Mouse (Mus musculus) Patski (cell line): ENCODE results near the gene Sncb. TPM values are rescaled to one million over a fixed set of nuclear protein-coding genes. Genes with fewer than 3 reads are reported as not detected.

Source experiments
- ATAC-seq: fragments of 100-300 bp; one replicate; pipeline ENCODE4 v1.8.0; 2021
- CTCF ChIA-PET: fragments of 350-600 bp; sonication (Branson Sonifier 250); formaldehyde crosslinking; loops from one replicate; lab custom pipeline; 2022; ENCODE audit warnings: inconsistent platforms; lab: Charles Lee
- POLR2A ChIA-PET: fragments of 350-600 bp; sonication (Branson Sonifier 250); formaldehyde crosslinking; loops from one replicate; lab custom pipeline; 2022; ENCODE audit warnings: antibody characterized with exemption, inconsistent platforms; lab: Charles Lee
- DNase-seq: peaks from one replicate; pipeline ENCODE4 v3.0.0-alpha.2; 2011; ENCODE audit warnings: low read depth, low spot score
- H3K27me3 ChIP-seq: fragments of 371-371 bp; one replicate; pipeline ENCODE4 v1.5.1; 2021
- CTCF ChIP-seq: fragments of 100-300 bp; IDR thresholded peaks from one replicate; pipeline ENCODE4 v1.5.1; 2021
- in situ Hi-C: fragments of 300-500 bp; cut with MboI; formaldehyde crosslinking; loops from 3 replicates; pipeline ENCODE4 v1.11.1; 2018; ENCODE audit warnings: low pct_unique_long_range_greater_than_20kb, mixed read lengths
- polyA plus RNA-seq: library from polyadenylated mRNA; unstranded; gene quantifications from one replicate; pipeline ENCODE4 v1.2.3, GENCODE M21; 2021

Sncb gene
- polyA plus RNA-seq: not detected

DNA sequence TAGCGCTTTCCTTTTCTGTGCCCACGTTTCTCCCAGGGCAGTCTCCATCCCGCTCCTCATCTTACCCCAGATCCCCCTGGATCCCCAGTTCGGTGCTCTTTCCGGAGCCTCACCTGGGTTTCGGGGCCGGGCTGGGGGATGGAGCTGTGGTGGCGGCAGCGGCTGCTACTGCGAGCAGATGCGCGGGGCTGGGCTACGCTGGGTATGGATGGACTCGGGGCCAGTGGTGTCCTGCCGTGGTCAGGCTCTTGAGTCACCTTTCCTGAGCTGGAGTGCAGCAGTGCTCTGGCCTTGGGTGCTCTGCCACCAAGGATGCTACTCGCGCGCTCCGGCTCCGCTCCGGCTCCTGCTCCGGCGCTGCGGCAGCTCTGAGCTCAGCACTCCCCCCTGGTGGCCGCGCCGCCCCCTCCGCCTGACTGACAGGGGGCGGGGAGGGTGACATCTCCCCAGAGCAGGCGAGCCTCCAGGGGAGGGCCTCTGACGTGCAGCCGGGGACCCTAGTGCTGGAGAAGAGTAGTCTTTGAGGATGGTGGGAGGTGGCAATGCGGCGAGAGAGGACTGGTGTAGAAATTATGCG lies at the start of gene Sncb:
Gene Sncb, minus strand, starts transcription at position 404 of the 577 bp plus-strand sequence.
- no peak for TF ChIP-seq CTCF
- ChIA-PET POLR2A (no interaction called here), CTCF (no interaction called here)
- in situ Hi-C loops: no loop called here
- H3K27me3 ChIP-seq: peaks cover 44% of the 10 kb centered on the region
- ATAC-seq: no peak
- no peak for DNase-seq

DNA sequence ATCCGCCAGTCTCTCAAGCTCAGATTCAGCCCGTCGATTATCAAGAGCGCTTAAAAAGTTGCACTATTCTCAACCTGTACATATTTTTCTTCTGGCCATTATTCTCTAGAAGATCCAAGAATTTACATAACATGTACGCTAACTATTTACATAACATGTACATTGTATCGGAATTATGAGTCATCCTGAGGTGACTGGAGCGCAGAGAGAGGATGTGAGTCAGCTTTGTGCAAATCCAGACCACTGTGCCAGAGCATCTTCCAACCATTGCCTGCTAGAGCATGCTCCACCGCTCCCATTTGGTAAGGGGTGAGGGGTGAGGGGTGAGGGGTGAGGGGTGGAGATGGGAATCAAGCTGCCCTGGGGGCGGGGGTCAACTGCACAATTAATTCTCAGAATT lies 47.0 kb upstream of the Sncb start:
- no peak for TF ChIP-seq CTCF
- no peak for ATAC-seq
- DNase-seq: no peak
- POLR2A ChIA-PET: no interaction called here
- CTCF ChIA-PET: interaction anchor here (1.1 kb wide), 1 partner anchor 14 kb away, joined by 3 read pairs; no protein-coding TSS in a partner anchor
- H3K27me3 ChIP-seq: no peaks in the 10 kb centered on the region
- in situ Hi-C loops: no loop called here

DNA sequence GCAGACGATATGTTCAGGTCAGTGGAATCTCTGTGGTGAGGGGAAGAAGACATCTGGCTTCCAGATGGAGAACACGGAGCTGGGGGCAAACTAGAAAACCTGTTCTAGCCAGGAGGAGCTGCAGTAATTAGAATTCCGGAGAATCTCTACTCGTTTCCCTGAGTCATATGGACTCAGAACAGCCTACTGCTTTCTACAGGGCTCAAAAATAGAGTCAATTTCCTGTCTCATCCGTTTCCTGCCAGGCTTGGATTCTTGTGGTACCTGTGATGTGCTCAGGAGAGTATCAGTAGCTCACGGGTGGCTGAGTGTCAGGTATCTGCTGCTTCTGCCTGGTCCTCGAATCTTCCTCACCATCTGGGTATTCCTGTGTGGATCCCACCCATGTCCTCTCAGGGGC lies 45.1 kb upstream of the Sncb start:
- CTCF ChIA-PET: interaction anchor here (1.2 kb wide), 1 partner anchor 12 kb away, joined by 4 read pairs; no protein-coding TSS in a partner anchor
- in situ Hi-C loops: no loop called here

DNA sequence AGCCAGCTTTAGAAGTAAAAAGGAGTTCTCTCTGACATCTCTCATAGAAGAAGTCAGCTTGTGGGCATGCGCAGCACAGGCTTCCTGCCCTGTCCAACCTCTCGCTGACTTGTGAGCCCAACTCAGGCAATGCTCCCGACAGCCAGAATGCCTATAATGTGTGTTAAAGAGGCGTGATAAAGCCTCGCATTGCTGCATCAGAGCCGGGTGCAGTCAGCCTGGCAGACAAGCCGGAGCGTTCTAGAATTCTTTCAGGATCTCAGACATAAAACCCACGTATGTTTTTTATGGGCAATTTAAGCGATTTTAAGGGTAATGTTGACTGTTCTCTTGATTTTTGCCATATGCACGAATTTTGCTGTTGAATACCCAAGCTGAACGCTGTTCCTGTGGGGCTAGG lies 41.7 kb upstream of the Sncb start:
- H3K27me3 ChIP-seq: peaks cover 4% of the 10 kb centered on the region
- no peak for TF ChIP-seq CTCF
- ATAC-seq: no peak
- ChIA-PET CTCF (no interaction called here), POLR2A (no interaction called here)
- no peak for DNase-seq
- in situ Hi-C loops: no loop called here

More for the DNA sequence above, 45.1 kb upstream of the Sncb start:
- TF ChIP-seq CTCF: no peak
- H3K27me3 ChIP-seq: no peaks in the 10 kb centered on the region
- ATAC-seq: no peak
- DNase-seq: no peak
- POLR2A ChIA-PET: no interaction called here

DNA sequence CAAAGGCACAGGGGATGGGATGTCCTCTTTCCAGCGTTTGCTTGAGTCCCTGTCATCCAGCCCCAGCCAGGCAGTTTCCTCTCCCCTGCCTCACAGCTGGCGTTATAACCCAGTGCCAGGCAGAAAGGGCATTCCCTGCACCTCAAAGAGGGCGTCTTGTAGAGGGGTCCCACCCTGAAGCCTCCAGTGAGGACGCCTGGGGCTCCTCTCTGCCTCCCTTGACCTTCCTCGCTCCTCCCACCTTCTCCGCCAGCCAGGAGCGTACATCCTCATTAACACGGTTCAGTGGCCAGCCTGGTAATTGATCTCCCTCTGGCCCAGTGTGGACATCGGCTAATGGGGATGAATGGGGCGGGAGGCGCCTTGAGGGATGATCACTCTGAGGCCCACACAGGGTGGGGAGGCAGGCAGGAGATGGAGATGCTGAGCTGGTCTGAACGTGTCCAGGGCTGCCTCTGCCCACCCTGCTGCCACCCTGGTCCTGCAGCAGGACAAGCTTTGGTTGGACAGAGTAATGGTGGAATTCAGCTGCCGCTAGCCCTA lies 40.1 kb upstream of the Sncb start:
- DNase-seq (no peak), ATAC-seq (no peak)
- ChIA-PET CTCF (no interaction called here), POLR2A (no interaction called here)
- no peak for TF ChIP-seq CTCF
- in situ Hi-C loops: no loop called here
- peaks cover 4% of the 10 kb centered on the region for H3K27me3 ChIP-seq

DNA sequence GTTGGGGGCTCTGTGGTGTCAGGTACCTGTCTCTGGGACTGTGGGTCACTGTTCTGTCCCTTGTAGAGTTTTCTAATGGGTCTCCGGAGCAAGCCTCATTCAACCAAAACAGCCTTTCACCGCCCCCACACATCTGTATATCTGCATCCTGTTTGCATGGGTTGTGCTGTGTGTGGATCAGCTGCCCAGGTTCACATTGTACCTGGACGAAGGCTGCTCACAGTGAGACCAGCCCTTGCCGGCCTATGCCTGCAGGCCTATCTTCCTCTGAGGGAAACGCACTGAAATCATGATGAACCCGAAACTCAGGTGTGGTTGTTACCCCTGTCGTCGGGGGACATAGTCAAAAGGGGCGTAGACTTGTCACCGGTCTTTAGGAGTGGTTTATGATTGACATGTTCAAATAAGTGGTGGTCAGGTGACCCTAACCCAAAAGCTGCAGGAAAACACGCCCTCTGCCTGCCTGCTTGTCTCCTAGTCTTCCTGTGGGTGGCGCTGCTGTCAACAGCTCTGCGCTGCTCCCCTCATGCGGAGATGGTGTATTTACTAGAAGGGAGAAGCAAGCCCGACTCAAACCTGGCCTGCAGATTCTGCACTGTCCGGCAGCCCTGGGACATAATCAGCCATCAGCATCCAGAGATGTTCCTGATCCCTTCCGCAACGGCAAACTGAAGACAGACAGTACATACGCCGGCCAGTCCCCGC lies 38.9 kb upstream of the Sncb start:
- in situ Hi-C loops: no loop called here
- H3K27me3 ChIP-seq: peaks cover 4% of the 10 kb centered on the region
- ChIA-PET CTCF (no interaction called here), POLR2A (no interaction called here)
- no peak for ATAC-seq
- DNase-seq: no peak
- TF ChIP-seq CTCF: no peak

DNA sequence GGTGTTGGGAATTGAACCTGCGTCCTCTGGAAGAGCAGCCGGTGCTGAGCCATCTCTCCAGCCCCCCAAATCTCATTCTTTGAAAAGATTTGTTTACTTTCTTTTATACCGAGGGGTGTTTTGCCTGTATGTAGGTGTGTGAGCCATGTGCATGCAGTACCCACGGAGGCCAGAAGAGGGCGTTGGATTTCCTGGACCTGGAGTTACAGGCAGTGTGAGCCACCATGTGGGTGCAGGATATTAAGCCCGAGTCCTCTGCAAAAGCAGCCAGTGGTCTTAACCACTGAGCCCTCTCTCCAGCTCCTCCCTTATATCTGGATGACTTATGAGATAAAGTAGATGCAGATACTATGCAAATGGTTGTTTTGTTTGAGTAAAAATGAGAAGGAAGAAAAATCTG lies 36.6 kb upstream of the Sncb start:
- in situ Hi-C loops: no loop called here
- ATAC-seq: no peak
- TF ChIP-seq CTCF: no peak
- DNase-seq: no peak
- CTCF ChIA-PET: no interaction called here
- peaks cover 4% of the 10 kb centered on the region for H3K27me3 ChIP-seq
- POLR2A ChIA-PET: no interaction called here

DNA sequence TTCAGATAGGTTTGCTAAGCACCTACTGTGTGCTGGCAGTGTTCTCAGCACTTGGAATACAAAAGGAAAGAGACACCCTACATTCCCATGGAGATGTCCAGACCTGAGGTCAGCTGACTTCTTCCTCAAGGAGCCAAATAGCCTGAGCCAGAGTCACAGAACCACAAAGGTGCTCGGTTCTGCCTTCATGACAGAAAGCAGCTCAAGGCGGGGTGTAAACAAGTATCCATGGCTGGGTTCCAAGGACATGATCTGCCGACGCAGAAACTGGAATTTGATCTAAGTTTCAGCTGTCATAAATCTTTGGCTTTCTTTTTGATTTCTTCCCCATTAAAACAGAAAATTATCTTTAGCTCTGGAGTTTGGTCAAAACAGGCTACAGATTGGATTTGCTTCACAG lies 33.8 kb upstream of the Sncb start:
- ATAC-seq: no peak
- H3K27me3 ChIP-seq: peaks cover 4% of the 10 kb centered on the region
- CTCF ChIA-PET: interaction anchor here (0.7 to 1.8 kb wide), 6 partner anchors 9 to 277 kb away, joined by 3 to 6 read pairs (median 4); no protein-coding TSS in a partner anchor
- TF ChIP-seq CTCF: no peak
- POLR2A ChIA-PET: no interaction called here
- DNase-seq: no peak
- in situ Hi-C loops: no loop called here

DNA sequence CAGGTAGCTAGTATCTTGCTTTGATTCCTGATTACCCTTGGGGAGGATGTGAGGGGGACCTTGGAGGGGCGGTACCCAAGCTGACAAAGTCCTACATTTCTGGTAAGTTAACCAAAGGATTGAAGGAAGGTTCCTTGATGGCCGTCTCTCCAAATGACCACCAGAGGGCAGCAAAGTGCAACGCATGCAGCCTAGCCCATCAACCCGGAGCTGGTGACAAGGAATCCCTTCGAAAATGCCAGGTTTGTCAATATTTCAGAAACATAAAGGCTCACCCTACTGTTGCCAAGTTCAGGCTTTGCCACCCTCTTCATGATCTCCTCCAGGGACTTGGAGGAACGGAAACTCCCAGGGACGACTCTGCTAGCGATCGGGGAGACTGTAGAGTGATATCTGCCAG lies 33.3 kb upstream of the Sncb start:
- in situ Hi-C loops: loop anchor here (5.0 kb wide), 3 partner anchors 88 to 378 kb away; no protein-coding TSS in a partner anchor
- no peak for DNase-seq
- ChIA-PET CTCF (interaction anchor here (0.7 to 1.8 kb wide), 6 partner anchors 9 to 277 kb away, joined by 3 to 6 read pairs (median 4); no protein-coding TSS in a partner anchor), POLR2A (no interaction called here)
- peaks cover 4% of the 10 kb centered on the region for H3K27me3 ChIP-seq
- peak; percentile 37 for ATAC-seq
- no peak for TF ChIP-seq CTCF

DNA sequence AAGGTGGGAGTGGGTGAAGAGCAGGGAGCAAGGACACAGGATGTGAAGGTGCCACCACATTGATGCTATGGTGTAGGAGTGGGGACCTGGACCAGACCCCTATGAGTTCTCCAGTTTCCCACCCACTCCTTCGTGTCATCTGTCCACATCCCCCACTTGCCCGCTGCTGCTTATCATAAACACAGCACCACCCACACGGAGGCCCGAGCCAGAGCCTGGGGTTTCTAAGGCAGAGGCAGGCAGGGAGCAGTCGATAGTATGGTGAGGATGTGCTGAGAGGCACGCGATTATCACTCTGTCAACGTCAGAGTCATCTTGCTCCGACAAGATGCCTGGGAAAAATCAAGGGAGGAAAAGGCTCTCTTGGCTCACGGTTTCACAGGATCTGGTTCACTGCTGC lies 32.3 kb upstream of the Sncb start:
- CTCF ChIA-PET: no interaction called here
- ATAC-seq: no peak
- POLR2A ChIA-PET: no interaction called here
- in situ Hi-C loops: loop anchor here (5.0 kb wide), 3 partner anchors 89 to 379 kb away; no protein-coding TSS in a partner anchor
- H3K27me3 ChIP-seq: peaks cover 2% of the 10 kb centered on the region
- DNase-seq: no peak
- TF ChIP-seq CTCF: no peak
